Mouse (Mus musculus): Measurements from ENCODE around the gene Amigo3. TPM values are rescaled to one million over a fixed set of nuclear protein-coding genes. Genes with fewer than 3 reads are reported as not detected.

Amigo3 gene
- total RNA-seq, 2 experiments from 2014 or later: 1.6 to 2.8 TPM

DNA sequence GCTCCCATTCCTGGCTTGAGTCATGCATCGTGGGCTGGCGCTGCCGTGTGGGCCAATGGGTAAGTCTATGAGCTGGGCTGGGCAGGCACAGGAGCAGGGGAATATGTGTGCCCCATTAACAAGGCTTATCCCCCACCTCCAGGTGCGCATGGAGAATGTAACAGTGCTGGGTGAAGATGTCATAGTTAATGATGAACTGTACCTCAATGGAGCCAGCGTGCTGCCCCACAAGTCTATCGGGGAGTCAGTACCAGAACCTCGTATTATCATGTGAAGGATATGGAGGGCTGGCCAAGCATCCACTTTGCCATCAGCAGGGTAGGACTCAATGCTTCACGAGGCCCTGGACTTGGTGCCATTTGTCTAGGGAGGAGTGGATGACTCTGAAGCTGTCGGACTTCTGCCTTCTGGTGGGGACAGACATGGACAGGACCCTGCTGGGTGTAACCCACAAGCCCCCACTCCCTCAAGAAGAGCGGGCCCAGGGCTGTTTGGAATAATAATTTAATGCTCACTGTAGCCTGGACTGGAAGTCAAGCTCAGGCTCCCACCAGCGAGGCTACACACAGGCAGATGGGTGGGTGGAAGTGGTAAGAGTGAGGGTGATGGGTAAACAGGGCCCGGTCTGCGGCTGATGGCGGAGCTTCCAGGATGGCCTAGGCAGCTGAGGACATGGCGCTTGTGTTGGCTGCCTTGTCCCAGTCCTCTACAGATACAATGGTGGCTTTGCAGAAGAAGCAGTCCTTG, 1.6 kb upstream of the Amigo3 start:
- no peak for DNase-seq
- intact Hi-C loops (cut with DNase I): loop anchor here (10.0 kb wide), 1 partner anchor 87 kb away; no protein-coding TSS in a partner anchor

- DNase-seq: no peak
- intact Hi-C loops (cut with DNase I): loop anchor here (10.0 kb wide), 1 partner anchor 87 kb away; no protein-coding TSS in a partner anchor
These were observed 1.1 kb upstream of the Amigo3 start for GRCm38 (mm10) chr9:108051931-108052220.

DNA sequence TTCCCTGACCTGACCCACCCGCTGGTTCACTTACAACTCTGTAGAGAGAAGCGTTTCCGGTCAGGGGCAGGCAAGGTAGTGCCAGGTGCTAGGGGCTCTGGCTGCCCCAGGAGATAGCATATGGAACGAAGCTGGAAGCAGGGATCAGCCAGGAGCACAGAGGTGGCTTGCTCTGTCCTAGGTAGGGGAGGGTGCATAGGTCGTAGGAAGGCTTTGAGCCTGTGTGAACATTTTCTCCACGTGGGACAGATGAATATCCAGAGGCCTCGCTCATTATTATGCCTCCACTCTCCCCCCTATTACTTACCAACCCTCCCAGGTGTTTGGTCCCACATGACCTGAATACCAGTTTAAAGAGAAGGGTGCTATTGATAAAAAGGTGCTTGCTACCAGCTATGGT, 548 bp upstream of the Amigo3 start:
- DNase-seq: no peak
- intact Hi-C loops (cut with DNase I): loop anchor here (10.0 kb wide), 1 partner anchor 88 kb away; no protein-coding TSS in a partner anchor

GRCm38 (mm10) chr9:108053665-108054225, 786 bp downstream of the Amigo3 start:
- intact Hi-C loops (cut with DNase I): loop anchor here (10.0 kb wide), 1 partner anchor 89 kb away; no protein-coding TSS in a partner anchor
- no peak for DNase-seq

- DNase-seq: no peak
- intact Hi-C loops (cut with DNase I): loop anchor here (10.0 kb wide), 1 partner anchor 90 kb away; no protein-coding TSS in a partner anchor
These were observed 1.5 kb downstream of the Amigo3 start for GRCm38 (mm10) chr9:108054331-108055040.

GRCm38 (mm10) chr9:108055061-108055460, 2.1 kb downstream of the Amigo3 start:
- intact Hi-C loops (cut with DNase I): loop anchor here (10.0 kb wide), 1 partner anchor 90 kb away; no protein-coding TSS in a partner anchor
- no peak for DNase-seq

GRCm38 (mm10) chr9:108055661-108056237, 2.8 kb downstream of the Amigo3 start:
- intact Hi-C loops (cut with DNase I): loop anchor here (10.0 kb wide), 1 partner anchor 91 kb away; no protein-coding TSS in a partner anchor
- DNase-seq: no peak

DNA sequence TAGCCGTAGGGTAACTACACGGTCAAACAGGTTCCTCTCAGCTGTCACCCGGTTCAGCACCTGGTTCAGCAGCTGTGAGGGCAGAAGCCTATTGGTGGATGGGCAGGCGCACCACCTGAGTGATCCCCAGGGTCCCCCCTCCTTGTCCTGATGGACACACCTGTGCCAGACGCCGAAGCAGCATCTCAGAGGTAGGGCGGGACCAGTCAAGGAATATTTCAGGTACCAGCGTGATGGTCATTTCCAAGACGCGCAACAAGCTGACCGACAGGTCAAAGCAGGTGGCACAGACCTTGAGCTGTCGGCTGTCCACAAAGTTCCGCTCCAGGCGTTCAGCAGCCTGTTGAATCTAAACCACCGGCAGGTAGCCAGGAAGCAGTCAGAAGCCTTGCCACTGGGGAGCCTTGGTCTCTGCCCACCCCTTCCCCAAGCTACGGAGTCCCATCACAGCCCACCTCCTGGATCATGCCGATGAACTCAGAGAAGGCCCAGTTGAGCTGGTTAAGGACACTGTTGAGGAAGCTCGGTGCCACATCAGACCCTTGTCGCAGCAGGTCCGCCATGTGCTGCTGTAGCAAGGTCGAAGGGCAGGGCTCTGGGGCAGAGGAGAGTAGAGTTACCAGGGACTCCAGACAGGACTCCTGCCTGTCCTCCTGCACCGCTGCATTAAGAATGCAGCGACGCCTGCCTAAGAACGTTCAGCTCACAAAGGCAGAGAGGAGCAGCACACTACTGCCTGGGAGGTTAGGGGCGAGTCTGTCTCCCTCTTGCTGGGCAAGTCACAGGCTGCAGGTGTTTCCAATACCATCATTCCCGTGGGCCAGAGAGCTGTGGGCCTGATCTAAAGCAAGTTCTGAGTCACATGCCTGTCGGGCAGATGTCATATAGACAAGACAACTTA, 3.7 kb downstream of the Amigo3 start:
- DNase-seq: no peak
- intact Hi-C loops (cut with DNase I): loop anchor here (10.0 kb wide), 1 partner anchor 92 kb away; no protein-coding TSS in a partner anchor

DNA sequence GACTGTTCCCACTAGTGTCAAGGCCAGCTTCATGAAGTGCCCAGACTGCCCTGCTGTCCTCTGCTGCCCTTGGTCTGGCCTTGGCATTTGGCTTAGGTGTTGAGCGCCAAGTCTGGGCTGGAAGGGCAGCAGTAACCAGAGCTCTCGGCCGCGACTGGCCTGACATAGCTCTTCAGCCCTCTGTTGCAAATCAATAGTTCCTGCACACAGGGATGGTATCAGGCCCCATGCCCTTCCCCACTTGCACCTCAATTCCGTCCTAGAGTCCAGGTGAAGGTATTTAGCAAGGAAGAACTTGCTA, 4.3 kb downstream of the Amigo3 start:
- no peak for DNase-seq
- intact Hi-C loops (cut with DNase I): loop anchor here (10.0 kb wide), 1 partner anchor 92 kb away; no protein-coding TSS in a partner anchor

DNA sequence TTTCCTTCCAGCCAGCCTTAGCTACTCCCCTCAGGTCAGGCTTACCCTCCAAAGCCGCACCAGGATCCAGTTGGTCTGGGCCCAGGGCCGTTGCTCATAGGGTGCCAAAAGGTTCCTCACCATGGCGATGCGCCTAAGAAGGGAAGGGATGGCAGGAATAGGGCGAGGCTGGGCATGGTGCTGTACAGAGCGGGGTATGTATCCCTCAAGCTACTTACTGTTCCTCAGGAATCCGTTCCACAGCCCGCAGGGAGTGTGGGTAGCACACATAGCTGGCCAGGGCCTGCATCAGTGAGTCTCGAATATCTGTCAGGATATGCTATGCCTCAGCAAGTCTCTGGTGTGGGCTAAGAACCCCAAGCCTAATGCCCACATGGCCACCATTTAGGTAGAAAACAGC, 5.3 kb downstream of the Amigo3 start:
- intact Hi-C loops (cut with DNase I): loop anchor here (10.0 kb wide), 1 partner anchor 93 kb away; no protein-coding TSS in a partner anchor

GRCm38 (mm10) chr9:108062142-108062541, 9.2 kb downstream of the Amigo3 start:
- intact Hi-C loops (cut with DNase I): no loop called here
- no peak for DNase-seq

More for the DNA sequence above, 5.3 kb downstream of the Amigo3 start:
- no peak for DNase-seq

DNA sequence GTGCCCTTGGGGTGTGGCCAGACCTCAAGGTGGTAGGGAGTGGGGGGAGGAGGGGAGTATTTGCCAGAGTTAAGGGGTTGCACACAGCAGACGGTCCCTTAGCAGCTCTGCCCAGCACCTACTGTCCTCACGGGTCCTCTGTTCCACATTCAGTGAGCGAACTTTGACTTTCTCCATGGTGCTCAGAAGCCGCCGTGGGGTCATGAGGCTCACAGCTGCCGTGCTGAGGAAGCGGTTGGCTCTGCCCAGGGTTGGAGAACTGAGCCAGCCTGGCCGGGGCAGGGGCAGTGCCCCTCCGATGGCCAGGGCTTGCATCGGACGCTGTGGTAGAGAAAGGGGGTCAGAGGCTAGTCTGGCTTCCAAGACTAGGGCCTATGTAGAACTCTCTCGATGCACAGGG, 10.4 kb downstream of the Amigo3 start:
- intact Hi-C loops (cut with DNase I): no loop called here

DNA sequence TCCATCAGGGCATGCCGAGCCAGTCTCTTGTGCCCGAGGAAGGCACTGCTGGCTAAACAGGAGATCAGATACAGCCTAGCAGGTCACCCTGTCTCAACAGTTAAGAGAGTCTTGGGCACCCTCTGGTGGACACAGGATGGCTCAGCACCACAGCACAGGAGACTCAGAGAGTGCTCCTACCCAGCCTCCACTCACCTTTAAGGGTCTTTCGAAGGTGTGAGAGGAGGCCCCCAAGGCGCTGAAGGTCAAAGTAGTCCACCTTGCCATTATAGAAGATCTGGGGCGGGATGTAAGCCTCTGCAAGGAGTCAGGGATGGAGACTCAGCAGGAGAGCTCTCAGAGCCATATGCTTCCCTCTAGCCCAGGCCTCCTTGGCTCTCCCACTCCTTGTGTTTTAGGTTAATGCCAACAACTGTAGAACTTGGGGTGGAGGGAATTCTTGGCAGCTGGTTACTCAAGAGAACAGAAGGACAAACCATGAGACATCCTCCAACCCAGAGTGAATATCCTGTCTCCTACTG, 12.6 kb downstream of the Amigo3 start:
- intact Hi-C loops (cut with DNase I): loop anchor here (5.0 kb wide), 1 partner anchor 163 kb away; no protein-coding TSS in a partner anchor
- peak; percentile 69 for DNase-seq

More for the DNA sequence above, 10.4 kb downstream of the Amigo3 start:
- DNase-seq: no peak

GRCm38 (mm10) chr9:108067199-108067598, 14.2 kb downstream of the Amigo3 start:
- intact Hi-C loops (cut with DNase I): loop anchor here (5.0 kb wide), 1 partner anchor 165 kb away; no protein-coding TSS in a partner anchor
- DNase-seq: no peak

DNA sequence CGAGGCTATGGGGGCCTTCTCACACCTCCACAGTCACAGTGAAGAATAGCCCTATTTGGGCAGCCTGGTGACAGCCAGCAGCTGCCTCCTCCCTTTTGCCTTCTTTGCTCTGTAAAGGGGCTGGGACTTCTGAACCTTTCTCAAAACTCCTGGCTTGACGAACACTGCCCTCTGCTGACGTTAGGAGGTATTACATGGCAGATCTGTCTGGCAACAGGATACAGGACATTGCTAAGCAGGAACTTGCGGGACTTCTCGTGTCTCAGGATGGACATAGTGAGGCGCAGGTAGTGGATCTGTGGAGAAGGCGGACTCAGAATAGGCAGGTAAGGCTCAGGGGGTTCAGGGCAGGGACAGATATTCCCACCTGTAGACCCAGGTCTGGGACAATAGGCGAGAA, 14.9 kb downstream of the Amigo3 start:
- peak; percentile 82 for DNase-seq
- intact Hi-C loops (cut with DNase I): loop anchor here (5.0 kb wide), 1 partner anchor 166 kb away; no protein-coding TSS in a partner anchor

DNA sequence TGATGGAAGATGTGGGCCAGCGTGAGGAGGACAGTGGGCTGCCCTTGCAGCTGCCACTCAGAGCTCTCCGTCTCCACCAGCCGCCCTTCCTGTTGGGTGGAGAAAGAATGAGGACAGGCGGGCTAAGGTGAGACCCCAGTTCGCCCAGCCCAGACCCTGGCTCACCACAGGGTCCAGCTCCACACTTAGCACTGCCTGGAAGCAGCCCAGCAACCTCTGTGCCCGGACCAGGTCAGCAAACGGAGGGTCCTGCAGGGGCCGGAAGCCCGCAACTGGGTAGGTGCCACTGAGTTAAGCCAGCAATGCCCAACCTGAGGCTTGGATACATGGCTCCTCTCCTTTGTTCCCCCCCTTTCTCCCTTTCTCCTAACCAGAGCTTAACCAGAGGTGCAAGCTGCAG, 16.0 kb downstream of the Amigo3 start:
- no peak for DNase-seq
- intact Hi-C loops (cut with DNase I): loop anchor here (5.0 kb wide), 1 partner anchor 167 kb away; no protein-coding TSS in a partner anchor

DNA sequence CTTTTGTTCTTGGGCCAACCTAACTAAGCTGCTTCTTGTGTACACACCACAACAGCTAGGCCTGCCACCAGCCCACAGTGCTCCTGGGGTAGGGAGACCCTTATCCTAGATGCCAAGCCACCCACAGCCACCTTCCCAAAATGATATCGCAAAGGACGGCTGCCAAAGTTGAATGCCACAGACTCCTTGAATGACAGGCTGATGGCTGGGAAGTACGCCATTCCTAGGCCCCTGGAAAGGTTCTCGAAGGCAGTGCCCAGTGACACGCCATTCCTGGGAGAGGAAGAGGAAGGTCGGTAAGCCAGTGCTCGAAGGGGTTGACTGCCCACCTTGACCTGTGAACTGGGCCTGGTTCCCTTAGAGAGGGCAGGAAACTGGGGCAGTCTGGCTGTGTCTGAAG, 16.6 kb downstream of the Amigo3 start:
- intact Hi-C loops (cut with DNase I): loop anchor here (5.0 kb wide), 1 partner anchor 167 kb away; no protein-coding TSS in a partner anchor
- no peak for DNase-seq

DNA sequence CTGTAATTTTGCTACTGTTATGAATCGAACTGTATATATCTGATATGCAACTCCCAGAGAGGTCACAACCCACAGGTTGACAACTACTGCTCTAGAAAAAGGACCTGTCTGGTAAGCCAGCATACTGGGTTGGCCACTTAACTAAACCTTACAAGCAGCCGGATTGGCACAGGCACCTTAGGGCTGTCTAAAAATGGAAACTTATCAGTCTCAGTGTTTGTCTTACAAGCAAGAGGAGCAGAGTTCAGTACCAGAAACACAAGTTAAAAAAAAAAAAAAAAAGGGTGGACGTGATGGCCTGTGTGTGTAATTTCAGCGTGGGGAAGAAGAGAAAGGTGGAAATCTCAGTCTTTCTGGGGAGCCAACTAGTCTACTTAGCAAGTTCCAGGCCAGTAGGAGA, 18.8 kb downstream of the Amigo3 start:
- intact Hi-C loops (cut with DNase I): no loop called here
- no peak for DNase-seq

DNA sequence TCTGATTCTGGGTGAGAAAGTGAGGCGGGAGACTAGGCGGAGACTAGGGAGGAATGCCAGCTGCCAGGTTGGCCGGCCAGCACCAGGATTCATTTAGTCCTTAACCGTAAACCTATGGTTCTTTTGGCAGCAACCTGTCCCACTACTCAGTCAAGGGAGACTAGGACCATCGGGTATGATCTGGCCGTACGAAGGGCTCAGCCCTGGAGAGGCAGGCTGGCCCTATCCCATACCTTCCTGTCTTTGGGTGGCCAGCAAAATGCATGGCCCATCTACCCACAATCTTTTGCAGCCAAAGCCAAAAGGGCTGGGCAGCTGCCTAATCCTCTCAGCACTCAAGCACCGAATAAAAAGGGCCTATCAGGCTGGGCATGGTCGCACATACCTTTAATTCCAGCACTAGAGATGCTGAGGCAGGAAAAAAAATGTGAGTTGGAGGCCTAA, 19.5 kb downstream of the Amigo3 start:
- intact Hi-C loops (cut with DNase I): no loop called here

More for the DNA sequence above, 19.5 kb downstream of the Amigo3 start:
- no peak for DNase-seq
